Mouse (Mus musculus) heart, adult 2 months (tissue): ENCODE measurements at regions not wholly inside any gene's neighbourhood (a gene's known extent, or its start where the extent isn't known, plus 50 kb on each side); places are given as distances from the start of the nearest gene placed in this dataset.

Experiments
- CTCF ChIP-seq: fragments of 200-600 bp; IDR thresholded peaks from 2 replicates; pipeline ENCODE4 v1.8.1; 2022; ENCODE audit warnings: antibody characterized with exemption, mild to moderate bottlenecking, moderate library complexity
- POLR2A ChIP-seq: fragments of 200-500 bp; IDR thresholded peaks from 2 replicates; pipeline ENCODE4 v1.6.1; 2011; ENCODE audit warnings: mild to moderate bottlenecking, low read depth, low read length, control low read depth; ENCODE audit not compliant: insufficient read depth

- TF ChIP-seq POLR2A (no peak), CTCF (no peak)
These were observed 462.7 kb upstream of the Gm19410 start for GRCm38 (mm10) chr8:35302856-35303255.
